Mouse (Mus musculus) midbrain, postnatal 0 days (tissue): ENCODE measurements at regions not wholly inside any gene's neighbourhood (a gene's known extent, or its start where the extent isn't known, plus 50 kb on each side); places are given as distances from the start of the nearest gene placed in this dataset.

Experiments used
- ATAC-seq: fragments of 200-750 bp; cut with Nextera tagmentation; 2 replicates; pipeline ENCODE4 v1.8.0; 2017; ENCODE audit warnings: moderate number of reproducible peaks, mild to moderate bottlenecking, moderate TSS enrichment, moderate library complexity; ENCODE audit not compliant: low FRiP score
- DNase-seq: peaks from one replicate; pipeline ENCODE4 v3.0.0-alpha.2; 2015; ENCODE audit warnings: low spot score
- H3K27ac ChIP-seq: fragments of 300-500 bp; sonication (generic); 2 replicates; pipeline ENCODE4 v1.5.1; 2014; ENCODE audit warnings: low read depth, mild to moderate bottlenecking, low read length, mixed read lengths
- H3K27me3 ChIP-seq: fragments of 300-500 bp; sonication (generic); 2 replicates; pipeline ENCODE4 v1.6.1; 2014; ENCODE audit warnings: low read length, control low read depth, mixed read lengths; ENCODE audit not compliant: insufficient read depth
- H3K36me3 ChIP-seq: fragments of 300-500 bp; sonication (generic); 2 replicates; pipeline ENCODE4 v1.6.1; 2014; ENCODE audit warnings: low read length, control low read depth, mixed read lengths; ENCODE audit not compliant: insufficient read depth
- H3K4me1 ChIP-seq: fragments of 300-500 bp; sonication (generic); 2 replicates; pipeline ENCODE4 v1.6.1; 2014; ENCODE audit warnings: mild to moderate bottlenecking, control low read depth, antibody characterized with exemption, low read length, mixed read lengths; ENCODE audit not compliant: insufficient read depth
- H3K4me2 ChIP-seq: fragments of 300-500 bp; sonication (generic); 2 replicates; pipeline ENCODE4 v1.6.1; 2014; ENCODE audit warnings: low read depth, mild to moderate bottlenecking, low read length, mixed read lengths; ENCODE audit not compliant: poor library complexity, severe bottlenecking
- H3K4me3 ChIP-seq: fragments of 300-500 bp; sonication (generic); 2 replicates; pipeline ENCODE4 v1.5.1; 2014; ENCODE audit warnings: low read depth, mild to moderate bottlenecking, low read length, moderate library complexity
- H3K9ac ChIP-seq: fragments of 300-500 bp; sonication (generic); replicated peaks from 2 replicates; pipeline ENCODE4 v1.6.1; 2014; ENCODE audit warnings: mild to moderate bottlenecking, low read length, moderate library complexity, mixed read lengths; ENCODE audit not compliant: poor library complexity, severe bottlenecking
- H3K9me3 ChIP-seq: fragments of 300-500 bp; sonication (generic); 2 replicates; pipeline ENCODE4 v1.6.1; 2016; ENCODE audit warnings: low read length, control low read depth
- CTCF ChIP-seq: IDR thresholded peaks from 2 replicates; pipeline ENCODE4 v1.5.1; 2016; ENCODE audit warnings: antibody characterized with exemption, mild to moderate bottlenecking
- WGBS: fragments of 180-500 bp; shearing (Covaris S2); extraction: QIAGEN DNeasy Blood & Tissue Kit; methylation state at CpG from one replicate; pipeline ENCODE4 v1.1.7; 2014; 5-methylcytosine and 5-hydroxymethylcytosine counted together

- Histone ChIP-seq H3K4me2 (no peak overlapping the region), H3K9ac (no peak overlapping the region), H3K27me3 (no peaks in the 10 kb centered on the region), H3K4me1 (no peaks in the 10 kb centered on the region), H3K4me3 (no peak overlapping the region), H3K9me3 (no peaks in the 10 kb centered on the region), H3K36me3 (no peaks in the 10 kb centered on the region), H3K27ac (no peak overlapping the region)
- no peak for DNase-seq
- 85% methylated on average over 1 of the region's 1 CpGs for WGBS
- no peak for ATAC-seq
- TF ChIP-seq CTCF, result no peak
Measured at GRCm38 (mm10) chr4:12837097-12837426, 665.2 kb upstream of the Fam92a start.

GRCm38 (mm10) chr4:12836326-12837096, 664.7 kb upstream of the Fam92a start:
- TF ChIP-seq CTCF, result no peak
- WGBS, result 75% methylated on average over 4 of the region's 4 CpGs
- no peak overlapping the region for H3K4me2 ChIP-seq
- no peak for ATAC-seq
- no peaks in the 10 kb centered on the region for H3K9me3 ChIP-seq
- no peaks in the 10 kb centered on the region for H3K36me3 ChIP-seq
- H3K27ac ChIP-seq, result no peak overlapping the region
- H3K4me3 ChIP-seq, result no peak overlapping the region
- H3K4me1 ChIP-seq, result no peaks in the 10 kb centered on the region
- H3K27me3 ChIP-seq, result no peaks in the 10 kb centered on the region
- DNase-seq, result no peak
- no peak overlapping the region for H3K9ac ChIP-seq

- TF ChIP-seq CTCF, result no peak
- Histone ChIP-seq H3K4me2 (no peak overlapping the region), H3K4me1 (no peaks in the 10 kb centered on the region), H3K9me3 (no peaks in the 10 kb centered on the region), H3K27me3 (no peaks in the 10 kb centered on the region), H3K27ac (no peak overlapping the region), H3K9ac (no peak overlapping the region), H3K4me3 (no peak overlapping the region), H3K36me3 (no peaks in the 10 kb centered on the region)
- no peak for DNase-seq
- ATAC-seq, result no peak
- WGBS, result 90% methylated on average over 1 of the region's 1 CpGs
Measured at GRCm38 (mm10) chr4:12826419-12826818, 654.6 kb upstream of the Fam92a start.

GRCm38 (mm10) chr4:12814251-12814650, 642.4 kb upstream of the Fam92a start:
- no peaks in the 10 kb centered on the region for H3K27me3 ChIP-seq
- whole genome bisulfite sequencing, result 89% methylated on average over 2 of the region's 2 CpGs
- TF ChIP-seq CTCF, result no peak
- H3K4me1 ChIP-seq, result no peaks in the 10 kb centered on the region
- ATAC-seq (no peak), DNase-seq (no peak)
- no peaks in the 10 kb centered on the region for H3K9me3 ChIP-seq
- H3K9ac ChIP-seq, result no peak overlapping the region
- H3K4me2 ChIP-seq, result no peak overlapping the region
- no peaks in the 10 kb centered on the region for H3K36me3 ChIP-seq
- H3K4me3 ChIP-seq, result no peak overlapping the region
- no peak overlapping the region for H3K27ac ChIP-seq

- no peaks in the 10 kb centered on the region for H3K9me3 ChIP-seq
- H3K9ac ChIP-seq, result no peak overlapping the region
- WGBS, result 95% methylated on average over 3 of the region's 3 CpGs
- H3K4me3 ChIP-seq, result no peak overlapping the region
- H3K4me2 ChIP-seq, result no peak overlapping the region
- ATAC-seq, result no peak
- no peaks in the 10 kb centered on the region for H3K27me3 ChIP-seq
- H3K27ac ChIP-seq, result no peak overlapping the region
- DNase-seq, result no peak
- H3K36me3 ChIP-seq, result no peaks in the 10 kb centered on the region
- no peak for TF ChIP-seq CTCF
- no peaks in the 10 kb centered on the region for H3K4me1 ChIP-seq
Measured at GRCm38 (mm10) chr4:12801186-12801585, 629.4 kb upstream of the Fam92a start.

GRCm38 (mm10) chr4:12799564-12799963, 627.7 kb upstream of the Fam92a start:
- H3K27ac ChIP-seq, result no peak overlapping the region
- ATAC-seq (no peak), DNase-seq (no peak)
- H3K9ac ChIP-seq, result no peak overlapping the region
- no peaks in the 10 kb centered on the region for H3K9me3 ChIP-seq
- H3K4me1 ChIP-seq, result no peaks in the 10 kb centered on the region
- H3K27me3 ChIP-seq, result no peaks in the 10 kb centered on the region
- H3K4me2 ChIP-seq, result no peak overlapping the region
- TF ChIP-seq CTCF, result no peak
- no peak overlapping the region for H3K4me3 ChIP-seq
- WGBS, result 68% methylated on average over 5 of the region's 5 CpGs
- no peaks in the 10 kb centered on the region for H3K36me3 ChIP-seq
